Mouse (Mus musculus): ENCODE results near the gene BC017158.

GRCm38 (mm10) chr7:128246496-128247391 lies 51.2 kb downstream of the BC017158 start, which contains the start of gene Tgfb1i1:
- TF ChIP-seq CTCF (IDR thresholded peaks at IDR 0.05; ENCODE audit: low read depth, low read length) (no peak), POLR2A (IDR thresholded peaks at IDR 0.05; ENCODE audit: borderline replicate concordance, low read depth, low read length) (no peak)
